Mouse (Mus musculus) CH12.LX (cell line): ENCODE results near the gene Sstr2. TPM values are rescaled to one million over a fixed set of nuclear protein-coding genes. Genes with fewer than 3 reads are reported as not detected.

Experiments used
- DNase-seq: peaks from one replicate; pipeline ENCODE4 v3.0.0-alpha.2; 2013; ENCODE audit errors: extremely low read depth
- H3K27ac ChIP-seq: 2 replicates; pipeline ENCODE4 v1.5.1; 2012; ENCODE audit warnings: low read depth, mild to moderate bottlenecking, control low read depth, moderate library complexity; ENCODE audit not compliant: insufficient read depth
- H3K27me3 ChIP-seq: replicated peaks from 2 replicates; pipeline ENCODE3; 2012; ENCODE audit warnings: inconsistent platforms
- H3K36me3 ChIP-seq, 2 experiments: replicated peaks in 1 of 2; 2 replicates each; pipeline versions ENCODE3 to v1.6.1; 2012; ENCODE audit warnings: inconsistent platforms in 1 of 2, low read length in 1 of 2, mild to moderate bottlenecking in 1 of 2, mixed read lengths in 1 of 2, moderate library complexity in 1 of 2; ENCODE audit not compliant: control insufficient read depth in 1 of 2, insufficient read depth in 1 of 2
- H3K4me1 ChIP-seq, 2 experiments: 2 replicates each; pipeline ENCODE4 v1.6.1; 2012; ENCODE audit warnings: inconsistent platforms in 1 of 2, moderate library complexity in 1 of 2; ENCODE audit not compliant: insufficient read depth in 2 of 2, control insufficient read depth in 1 of 2
- H3K4me2 ChIP-seq: 2 replicates; pipeline ENCODE4 v1.6.1; 2012; ENCODE audit warnings: low read depth, mild to moderate bottlenecking, control low read depth; ENCODE audit not compliant: poor library complexity, insufficient read depth, severe bottlenecking
- H3K4me3 ChIP-seq, 3 experiments: fragments of 150-350 bp in 1 of 3; sonication (generic) in 1 of 3; replicated peaks in 1 of 3; 2 replicates each; pipeline versions ENCODE3 to v1.5.1; 2011 to 2012; ENCODE audit warnings: low read depth in 2 of 3, low read length in 2 of 3, mild to moderate bottlenecking in 2 of 3, moderate library complexity in 2 of 3, control low read depth in 1 of 3, improper control_type of control experiment in 1 of 3, inconsistent platforms in 1 of 3, mixed read lengths in 1 of 3; ENCODE audit not compliant: poor library complexity in 1 of 3
- H3K79me2 ChIP-seq: replicated peaks from 2 replicates; pipeline ENCODE4 v1.6.1; 2012; ENCODE audit warnings: mild to moderate bottlenecking, moderate library complexity; ENCODE audit not compliant: control insufficient read depth, poor library complexity, insufficient read depth, severe bottlenecking; ENCODE audit errors: extremely low read depth
- H3K9ac ChIP-seq: 2 replicates; pipeline ENCODE4 v1.6.1; 2012; ENCODE audit warnings: low read depth, mild to moderate bottlenecking, control low read depth, moderate library complexity; ENCODE audit not compliant: insufficient read depth
- H3K9me3 ChIP-seq: replicated peaks from 2 replicates; pipeline ENCODE3; 2012; ENCODE audit warnings: low read length, inconsistent platforms, mixed read lengths
- BHLHE40 ChIP-seq: IDR thresholded peaks from 2 replicates; pipeline ENCODE4 v1.6.1; 2011; ENCODE audit warnings: mild to moderate bottlenecking, low read depth, low read length, improper control_type of control experiment
- CTCF ChIP-seq, 2 experiments: IDR thresholded peaks in 1 of 2; conservative IDR thresholded peaks in 1 of 2; 2 replicates each; pipeline ENCODE4 v1.5.1; 2011 to 2012; ENCODE audit warnings: low read depth in 2 of 2, low read length in 2 of 2, improper control_type of control experiment in 1 of 2, inconsistent platforms in 1 of 2, mild to moderate bottlenecking in 1 of 2, moderate library complexity in 1 of 2
- ELF1 ChIP-seq: IDR thresholded peaks from 2 replicates; pipeline ENCODE4 v1.6.1; 2014; ENCODE audit warnings: low read depth, mild to moderate bottlenecking, inconsistent platforms, low read length, improper control_type of control experiment
- EP300 ChIP-seq: IDR thresholded peaks from 2 replicates; pipeline ENCODE4 v1.6.1; 2011; ENCODE audit warnings: low read length, improper control_type of control experiment
- JUN ChIP-seq: IDR thresholded peaks from 2 replicates; pipeline ENCODE4 v1.6.1; 2011; ENCODE audit warnings: low read depth, mild to moderate bottlenecking, low read length, improper control_type of control experiment, moderate library complexity; ENCODE audit not compliant: insufficient read depth
- JUND ChIP-seq: conservative IDR thresholded peaks from 2 replicates; pipeline ENCODE4 v1.6.1; 2011; ENCODE audit warnings: low read depth, low read length, improper control_type of control experiment
- MAZ ChIP-seq: IDR thresholded peaks from 2 replicates; pipeline ENCODE4 v1.6.1; 2012; ENCODE audit warnings: low read depth, mild to moderate bottlenecking, inconsistent platforms, low read length, improper control_type of control experiment, moderate library complexity
- MYC ChIP-seq: IDR thresholded peaks from 2 replicates; pipeline ENCODE4 v1.6.1; 2011; ENCODE audit warnings: low read depth, mild to moderate bottlenecking, improper control_type of control experiment, low read length
- NELFE ChIP-seq: IDR thresholded peaks from 2 replicates; pipeline ENCODE4 v1.6.1; 2011; ENCODE audit warnings: low read depth, low read length, improper control_type of control experiment
- NRF1 ChIP-seq: IDR thresholded peaks from 2 replicates; pipeline ENCODE4 v1.6.1; 2014; ENCODE audit warnings: low read depth, mild to moderate bottlenecking, inconsistent platforms, low read length, improper control_type of control experiment, moderate library complexity
- POLR2AphosphoS2 ChIP-seq: IDR thresholded peaks from 2 replicates; pipeline ENCODE4 v1.6.1; 2011; ENCODE audit warnings: low read depth, low read length, improper control_type of control experiment
- RAD21 ChIP-seq: IDR thresholded peaks from 2 replicates; pipeline ENCODE4 v1.6.1; 2011; ENCODE audit warnings: low read depth, mild to moderate bottlenecking, low read length, improper control_type of control experiment, moderate library complexity
- RCOR1 ChIP-seq: conservative IDR thresholded peaks from 2 replicates; pipeline ENCODE4 v1.6.1; 2012; ENCODE audit warnings: low read depth, mild to moderate bottlenecking, inconsistent platforms, low read length, improper control_type of control experiment
- SIN3A ChIP-seq: IDR thresholded peaks from 2 replicates; pipeline ENCODE4 v1.6.1; 2012; ENCODE audit warnings: low read length, improper control_type of control experiment, inconsistent platforms
- SMC3 ChIP-seq: IDR thresholded peaks from 2 replicates; pipeline ENCODE4 v1.6.1; 2011; ENCODE audit warnings: low read depth, low read length, improper control_type of control experiment
- TBP ChIP-seq: conservative IDR thresholded peaks from 2 replicates; pipeline ENCODE4 v1.6.1; 2011; ENCODE audit warnings: low read depth, low read length, improper control_type of control experiment
- UBTF ChIP-seq: IDR thresholded peaks from 2 replicates; pipeline ENCODE4 v1.6.1; 2012; ENCODE audit warnings: low read depth, mild to moderate bottlenecking, inconsistent platforms, low read length, improper control_type of control experiment, moderate library complexity
- USF1 ChIP-seq: IDR thresholded peaks from 2 replicates; pipeline ENCODE4 v1.6.1; 2014; ENCODE audit warnings: low read depth, mild to moderate bottlenecking, inconsistent platforms, low read length, improper control_type of control experiment
- ZC3H11A ChIP-seq: IDR thresholded peaks from 2 replicates; pipeline ENCODE4 v1.6.1; 2012; ENCODE audit warnings: low read depth, mild to moderate bottlenecking, inconsistent platforms, low read length, improper control_type of control experiment
- dilution Hi-C: fragments of 300-500 bp; cut with MboI; formaldehyde crosslinking; loops from 2 replicates; pipeline ENCODE4 v1.14.3; 2020; ENCODE audit warnings: low sequenced_read_pairs; ENCODE audit not compliant: extremely low pct_unique_long_range_greater_than_20kb, extremely low pct_ligation_motif_present
- in situ Hi-C: fragments of 300-500 bp; cut with MboI; formaldehyde crosslinking; loops from 3 replicates; pipeline ENCODE4 v1.14.3; 2019; ENCODE audit warnings: low sequenced_read_pairs, low pct_ligation_motif_present, low pct_unique_long_range_greater_than_20kb, mixed read lengths
- polyA plus RNA-seq: library from polyadenylated mRNA; unstranded; fragments of >175 nt; gene quantifications from 2 replicates; pipeline ENCODE4 v1.2.1, GENCODE M21; 2012; ENCODE audit warnings: low read depth; ENCODE audit not compliant: insufficient read length
- total RNA-seq, 2 experiments: library from RNA; depleted of rRNA; stranded (reverse); fragments of 300-350 nt in 1 of 2; fragments of >200 nt in 1 of 2; gene quantifications; 2 replicates each; pipeline ENCODE4 v1.2.3; 2012 to 2014

Gene Sstr2
- total and polyA plus RNA-seq, 3 experiments: not detected

DNA sequence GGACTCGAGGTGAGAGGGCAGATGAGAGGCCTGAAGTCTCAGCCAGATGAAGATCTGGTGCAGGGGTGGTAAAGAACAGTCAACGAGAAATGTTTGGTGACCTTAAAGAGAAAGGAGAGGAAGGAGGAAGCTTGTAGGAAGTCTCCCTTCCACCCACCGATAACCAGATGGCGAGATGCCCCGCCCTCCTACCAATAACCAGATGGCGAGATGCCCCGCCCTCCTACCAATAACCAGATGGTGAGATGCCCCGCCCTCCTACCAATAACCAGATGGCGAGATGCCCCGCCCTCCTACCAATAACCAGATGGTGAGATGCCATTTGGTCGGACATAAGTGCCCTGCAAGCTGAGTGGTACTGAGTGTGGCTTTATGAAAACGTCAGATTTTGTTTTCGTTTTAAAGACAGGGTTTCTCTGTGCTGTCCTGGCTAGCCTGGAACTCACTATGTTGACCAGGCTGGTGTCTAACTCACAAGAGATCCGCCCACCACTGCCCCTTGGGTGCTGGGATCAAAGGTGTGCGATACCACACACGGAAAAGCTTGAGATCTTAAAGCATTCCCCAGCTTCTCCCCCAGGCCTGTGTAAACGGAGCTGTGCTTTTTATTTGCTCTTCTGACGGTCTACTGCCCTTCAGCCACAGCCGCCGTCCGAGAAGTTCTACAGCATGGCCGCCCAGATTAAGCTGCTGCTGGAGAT is 32.2 kb downstream of the Sstr2 start:
- in situ Hi-C loops: no loop called here

DNA sequence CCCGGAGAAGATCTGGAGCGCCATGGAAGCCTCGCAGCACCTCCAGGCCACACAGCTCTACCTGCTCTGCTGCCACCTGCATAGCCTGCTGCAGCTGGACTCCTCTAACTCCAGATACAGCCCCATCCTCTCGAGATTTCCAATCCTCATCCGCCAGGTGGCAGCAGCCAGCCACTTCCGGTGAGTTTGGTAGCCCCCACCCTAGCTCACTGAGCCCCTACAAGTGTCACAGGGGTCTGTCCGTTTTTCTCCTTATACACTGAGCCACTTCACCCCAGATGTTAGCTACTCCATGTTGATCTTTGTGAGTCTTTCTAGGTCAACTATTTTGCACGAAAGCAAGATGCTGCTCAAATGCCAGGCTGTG is 32.7 kb downstream of the Sstr2 start:
- H3K4me3 ChIP-seq: no peak overlapping the region
- H3K79me2 ChIP-seq: no peaks in the 10 kb centered on the region
- TF ChIP-seq CTCF (conservative IDR thresholded peaks at IDR 0.05 in 1 of 2, IDR thresholded peaks at IDR 0.05 in 1 of 2; ENCODE audit: low read depth in 2 of 2, low read length in 2 of 2): peak; percentile 13 to 46; a peak in 2 of 4 replicates
- peak; percentile 45; the same call in 1 of the 2 replicates for TF ChIP-seq MAZ
- TF ChIP-seq RAD21: no peak
- peak; percentile 11; the same call in 1 of the 2 replicates for TF ChIP-seq SMC3
- peak; percentile 38 for DNase-seq
- H3K9ac ChIP-seq: no peak overlapping the region
- no peak overlapping the region for H3K4me2 ChIP-seq
- in situ Hi-C loops (no loop called here), dilution Hi-C loops (no loop called here)
- no peaks in the 10 kb centered on the region for H3K27me3 ChIP-seq
- H3K36me3 ChIP-seq: peaks cover 53 to 58% of the 10 kb centered on the region in 2 experiments
- no peaks in the 10 kb centered on the region for H3K9me3 ChIP-seq
- H3K27ac ChIP-seq: no peak overlapping the region
- peaks cover 9 to 28% of the 10 kb centered on the region in 2 experiments; a peak in 3 of 4 replicates for H3K4me1 ChIP-seq

More for the DNA sequence above, 32.2 kb downstream of the Sstr2 start:
- H3K27ac ChIP-seq: no peak overlapping the region
- TF ChIP-seq NELFE: no peak
- no peak for TF ChIP-seq JUN
- TF ChIP-seq UBTF: no peak
- no peak for TF ChIP-seq MYC
- TF ChIP-seq NRF1: no peak
- no peak for TF ChIP-seq RCOR1
- no peak for TF ChIP-seq BHLHE40
- no peak for TF ChIP-seq EP300
- no peak for TF ChIP-seq SIN3A
- no peak for TF ChIP-seq USF1
- TF ChIP-seq ZC3H11A: no peak
- no peak for TF ChIP-seq POLR2AphosphoS2
- TF ChIP-seq ELF1: no peak
- no peak for TF ChIP-seq RAD21
- no peak for TF ChIP-seq CTCF (conservative IDR thresholded peaks at IDR 0.05 in 1 of 2, IDR thresholded peaks at IDR 0.05 in 1 of 2; ENCODE audit: low read depth in 2 of 2, low read length in 2 of 2)
- TF ChIP-seq TBP: no peak
- TF ChIP-seq JUND: no peak
- DNase-seq: peak; percentile 33
- no peak overlapping the region for H3K4me3 ChIP-seq
- peaks cover 48 to 53% of the 10 kb centered on the region in 2 experiments for H3K36me3 ChIP-seq
- no peaks in the 10 kb centered on the region for H3K9me3 ChIP-seq
- H3K4me2 ChIP-seq: no peak overlapping the region
- dilution Hi-C loops: no loop called here
- H3K9ac ChIP-seq: no peak overlapping the region
- H3K4me1 ChIP-seq: peaks cover 9 to 28% of the 10 kb centered on the region in 2 experiments; a peak in 3 of 4 replicates
- H3K79me2 ChIP-seq: no peaks in the 10 kb centered on the region
- H3K27me3 ChIP-seq: peaks cover 2% of the 10 kb centered on the region
